Mouse (Mus musculus) intestine, embryonic 16.5 days (tissue): ENCODE measurements around the gene Babam2. TPM values are rescaled to one million over a fixed set of nuclear protein-coding genes. Genes with fewer than 3 reads are reported as not detected.

Experiments used
- ATAC-seq: fragments of 200-750 bp; cut with Nextera tagmentation; 2 replicates; pipeline ENCODE4 v1.8.0; 2017; ENCODE audit warnings: moderate TSS enrichment, moderate library complexity
- H3K27ac ChIP-seq: fragments of 300-500 bp; sonication (generic); 2 replicates; pipeline ENCODE4 v1.5.1; 2014; ENCODE audit warnings: mild to moderate bottlenecking, low read length
- H3K27me3 ChIP-seq: fragments of 300-500 bp; sonication (generic); replicated peaks from 2 replicates; pipeline ENCODE4 v1.6.1; 2014; ENCODE audit warnings: low read length, control low read depth, mixed read lengths; ENCODE audit not compliant: control insufficient read depth, insufficient read depth
- H3K36me3 ChIP-seq: fragments of 300-500 bp; sonication (generic); 2 replicates; pipeline ENCODE4 v1.6.1; 2014; ENCODE audit warnings: low read length, control low read depth; ENCODE audit not compliant: control insufficient read depth, insufficient read depth
- H3K4me1 ChIP-seq: fragments of 300-500 bp; sonication (generic); 2 replicates; pipeline ENCODE4 v1.6.1; 2014; ENCODE audit warnings: low read length, control low read depth, mixed read lengths; ENCODE audit not compliant: control insufficient read depth, insufficient read depth
- H3K4me2 ChIP-seq: fragments of 300-500 bp; sonication (generic); 2 replicates; pipeline ENCODE4 v1.6.1; 2014; ENCODE audit warnings: low read depth, low read length, control low read depth
- H3K4me3 ChIP-seq: fragments of 300-500 bp; sonication (generic); 2 replicates; pipeline ENCODE4 v1.5.1; 2014; ENCODE audit warnings: mild to moderate bottlenecking, low read length
- H3K9ac ChIP-seq: fragments of 300-500 bp; sonication (generic); 2 replicates; pipeline ENCODE4 v1.6.1; 2014; ENCODE audit warnings: low read depth, low read length
- H3K9me3 ChIP-seq: fragments of 300-500 bp; sonication (generic); 2 replicates; pipeline ENCODE4 v1.6.1; 2016; ENCODE audit warnings: low read length, control low read depth; ENCODE audit not compliant: control insufficient read depth
- WGBS: fragments of 180-500 bp; shearing (Covaris S2); extraction: QIAGEN DNeasy Blood & Tissue Kit; methylation state at CpG from one replicate; pipeline ENCODE4 v1.1.7; 2014; 5-methylcytosine and 5-hydroxymethylcytosine counted together
- polyA plus RNA-seq: library from polyadenylated mRNA; unstranded; fragments of >200 nt; fragmentation: Nextera tagmentation; extraction: Ambion mirVana; gene quantifications from 2 replicates; pipeline ENCODE4 v1.2.1, GENCODE M21; 2015

The Babam2 gene
- 63.5 and 69.0 TPM in 2 replicates for polyA plus RNA-seq

- WGBS: under 1% methylated on average over 71 of the region's 71 CpGs
- Histone ChIP-seq H3K4me1 (peaks cover 3% of the 10 kb centered on the region; the same call in 1 of the 2 replicates), H3K4me2 (peak within 1 kb of the TSS; percentile 71), H3K4me3 (peak within 1 kb of the TSS; percentile 82), H3K27ac (peak within 1 kb of the TSS; percentile 97), H3K9me3 (no peaks in the 10 kb centered on the region), H3K27me3 (no peaks in the 10 kb centered on the region), H3K36me3 (no peaks in the 10 kb centered on the region), H3K9ac (peak within 1 kb of the TSS; percentile 92)
- peak; percentile 96 for ATAC-seq
Measured at GRCm38 (mm10) chr5:31697644-31698296, at the start of gene Babam2. Gene Babam2, plus strand, starts transcription at chr5:31697684.

DNA sequence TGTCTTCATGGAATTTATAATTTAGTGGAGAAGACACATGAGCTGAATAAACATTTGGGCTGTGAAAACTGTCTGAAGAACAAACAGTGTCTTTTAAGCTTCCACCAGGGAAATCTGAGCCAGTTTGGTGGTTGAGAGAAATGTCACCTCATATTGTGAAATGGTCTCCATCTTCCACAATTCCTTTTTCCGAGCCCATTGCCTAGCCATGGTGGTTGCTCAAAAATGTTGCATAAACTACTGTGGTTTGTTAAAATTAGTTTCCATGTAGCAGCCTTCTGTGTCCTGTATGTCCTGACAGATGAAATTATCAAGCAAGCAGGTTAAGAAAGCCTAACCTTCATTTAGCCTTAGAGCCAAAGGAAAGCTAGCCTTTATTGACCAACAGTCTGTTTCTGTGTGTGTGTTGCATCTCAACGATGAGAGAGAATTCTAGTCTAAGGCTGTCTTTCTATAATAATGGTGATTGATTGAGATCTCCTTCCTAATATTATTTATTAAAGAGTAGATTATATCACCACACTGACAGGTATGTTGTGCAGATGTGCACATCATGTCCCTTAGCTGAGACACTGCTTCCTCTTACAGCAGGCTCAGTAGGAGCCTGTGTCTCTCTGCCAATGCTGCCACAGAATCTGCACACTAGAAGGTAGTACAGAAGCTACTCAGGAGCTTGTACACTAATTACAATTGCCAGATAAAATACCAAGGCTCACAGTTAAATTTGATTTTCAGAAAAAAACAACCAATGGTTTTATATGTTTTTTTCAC is 46.8 kb upstream of the Babam2 start:
- no peaks in the 10 kb centered on the region for H3K9me3 ChIP-seq
- H3K36me3 ChIP-seq: no peaks in the 10 kb centered on the region; the same call in 1 of the 2 replicates
- peaks cover 3% of the 10 kb centered on the region; the same call in 1 of the 2 replicates for H3K4me1 ChIP-seq
- 87% methylated on average over 2 of the region's 2 CpGs for WGBS
- no peak overlapping the region for H3K4me2 ChIP-seq
- H3K27ac ChIP-seq: no peak overlapping the region; the same call in 1 of the 2 replicates
- H3K4me3 ChIP-seq: no peak overlapping the region
- no peak for ATAC-seq
- H3K27me3 ChIP-seq: no peaks in the 10 kb centered on the region
- H3K9ac ChIP-seq: no peak overlapping the region

- Histone ChIP-seq H3K27ac (no peak overlapping the region), H3K4me3 (no peak overlapping the region), H3K27me3 (no peaks in the 10 kb centered on the region), H3K9me3 (no peaks in the 10 kb centered on the region), H3K9ac (no peak overlapping the region), H3K36me3 (no peaks in the 10 kb centered on the region), H3K4me2 (no peak overlapping the region), H3K4me1 (no peaks in the 10 kb centered on the region)
- ATAC-seq: no peak
- 93% methylated on average over 1 of the region's 1 CpGs for WGBS
Measured at GRCm38 (mm10) chr5:31655688-31656190, 41.7 kb upstream of the Babam2 start.

DNA sequence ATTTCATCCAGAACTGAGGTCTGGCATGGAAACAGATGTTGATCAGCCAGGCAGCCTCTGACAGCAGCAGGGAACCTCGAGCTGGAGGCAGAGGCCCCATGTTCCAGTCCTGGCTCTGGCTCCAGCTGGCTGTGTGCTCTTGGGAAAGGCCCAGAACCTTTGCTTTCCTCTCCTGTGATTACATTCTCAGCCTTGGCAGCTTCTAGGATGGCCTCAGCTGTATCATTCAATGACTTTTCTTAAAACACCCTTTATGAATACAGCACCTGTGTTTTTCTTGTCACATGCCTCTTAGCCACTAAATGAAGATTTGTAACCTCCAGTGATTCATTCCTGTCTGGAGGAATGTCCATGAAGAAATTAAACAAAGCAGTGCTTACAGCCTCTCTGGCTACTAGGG is 31.3 kb upstream of the Babam2 start:
- H3K9me3 ChIP-seq: no peaks in the 10 kb centered on the region
- peaks cover 7% of the 10 kb centered on the region for H3K4me1 ChIP-seq
- 27% methylated on average over 1 of the region's 1 CpGs for WGBS
- H3K36me3 ChIP-seq: no peaks in the 10 kb centered on the region
- H3K4me3 ChIP-seq: no peak overlapping the region
- H3K9ac ChIP-seq: no peak overlapping the region
- H3K27ac ChIP-seq: no peak overlapping the region
- ATAC-seq: no peak
- no peaks in the 10 kb centered on the region for H3K27me3 ChIP-seq
- H3K4me2 ChIP-seq: no peak overlapping the region

GRCm38 (mm10) chr5:31668325-31668968 is 29.0 kb upstream of the Babam2 start:
- no peaks in the 10 kb centered on the region for H3K36me3 ChIP-seq
- H3K27ac ChIP-seq: no peak overlapping the region
- no peak overlapping the region for H3K4me2 ChIP-seq
- no peak for ATAC-seq
- H3K9ac ChIP-seq: no peak overlapping the region
- no peak overlapping the region for H3K4me3 ChIP-seq
- H3K27me3 ChIP-seq: no peaks in the 10 kb centered on the region
- H3K9me3 ChIP-seq: no peaks in the 10 kb centered on the region
- 87% methylated on average over 13 of the region's 13 CpGs for WGBS
- H3K4me1 ChIP-seq: peaks cover 7% of the 10 kb centered on the region

DNA sequence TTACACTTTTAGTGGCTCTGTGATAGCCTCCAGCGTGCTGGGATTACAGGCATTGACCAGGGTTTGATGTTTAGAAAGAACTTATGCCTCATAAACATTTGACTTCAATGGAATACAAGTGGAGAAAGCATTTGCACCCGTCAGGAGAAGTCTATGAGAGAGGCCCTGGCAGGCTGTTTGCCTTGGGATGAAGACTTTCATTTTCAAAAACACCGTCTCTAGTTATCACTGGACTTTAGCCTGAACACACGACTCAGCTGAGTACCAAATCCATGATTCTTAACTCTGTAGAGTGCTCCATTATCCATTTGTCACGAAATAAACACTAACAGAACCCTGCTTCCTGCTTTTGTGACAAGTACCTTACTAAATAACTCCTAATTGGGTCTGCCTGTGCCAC is 27.5 kb upstream of the Babam2 start:
- WGBS: 41% methylated on average over 5 of the region's 5 CpGs

DNA sequence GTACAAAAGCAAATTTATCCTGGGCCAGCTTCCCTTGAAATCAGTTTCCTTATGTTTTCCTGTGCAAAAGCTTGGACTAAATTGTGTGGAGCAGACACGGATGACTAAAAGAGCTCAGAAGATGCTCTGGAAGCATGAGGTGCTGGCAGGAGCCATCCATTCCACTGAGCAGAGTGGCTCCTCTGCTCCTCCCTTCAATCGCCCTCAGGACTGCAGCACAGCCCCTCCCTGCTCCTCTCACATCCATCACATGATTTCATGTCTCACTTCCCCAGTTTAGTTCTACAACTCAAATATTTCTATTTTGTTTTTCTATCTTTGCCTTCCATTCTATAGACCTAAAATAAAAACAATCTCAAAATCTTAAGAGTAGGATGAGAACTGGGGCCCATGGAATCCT is 26.3 kb upstream of the Babam2 start:
- Histone ChIP-seq H3K36me3 (no peaks in the 10 kb centered on the region), H3K9ac (no peak overlapping the region), H3K4me3 (no peak overlapping the region), H3K4me1 (peaks cover 7% of the 10 kb centered on the region), H3K27me3 (no peaks in the 10 kb centered on the region), H3K4me2 (no peak overlapping the region), H3K27ac (no peak overlapping the region), H3K9me3 (no peaks in the 10 kb centered on the region)
- 68% methylated on average over 2 of the region's 2 CpGs for WGBS
- ATAC-seq: no peak

More for the DNA sequence above, 27.5 kb upstream of the Babam2 start:
- Histone ChIP-seq H3K27ac (no peak overlapping the region), H3K36me3 (no peaks in the 10 kb centered on the region), H3K27me3 (no peaks in the 10 kb centered on the region), H3K9ac (0 out of 2 replicates have a peak overlapping the region, but pooled peaks have one; percentile 5), H3K4me1 (peaks cover 7% of the 10 kb centered on the region), H3K9me3 (no peaks in the 10 kb centered on the region), H3K4me2 (no peak overlapping the region), H3K4me3 (no peak overlapping the region)
- ATAC-seq: peak; percentile 69

DNA sequence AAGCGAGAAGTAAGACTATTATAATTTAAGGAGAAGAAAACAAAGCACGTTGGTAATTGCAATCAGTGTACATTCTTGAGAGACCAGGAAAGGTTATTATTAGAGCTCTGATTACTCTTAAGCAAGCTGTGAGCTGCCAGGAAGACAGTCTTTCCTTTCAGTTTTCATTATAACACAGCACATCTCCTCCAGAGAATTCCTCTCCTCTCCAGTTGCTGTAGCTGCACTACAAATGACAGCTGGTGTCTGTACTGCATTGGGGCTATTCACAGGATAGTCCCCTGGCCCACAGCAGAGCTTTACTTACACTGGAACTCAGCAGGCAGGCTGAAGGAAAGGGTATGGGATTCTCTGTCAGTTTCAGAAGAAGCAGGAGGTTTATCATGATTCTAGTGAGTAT is 24.1 kb upstream of the Babam2 start:
- no peaks in the 10 kb centered on the region for H3K27me3 ChIP-seq
- WGBS: 72% methylated on average over 2 of the region's 2 CpGs
- no peak overlapping the region for H3K4me2 ChIP-seq
- peaks cover 7% of the 10 kb centered on the region for H3K4me1 ChIP-seq
- no peak overlapping the region for H3K9ac ChIP-seq
- H3K4me3 ChIP-seq: no peak overlapping the region
- H3K27ac ChIP-seq: no peak overlapping the region
- no peaks in the 10 kb centered on the region for H3K9me3 ChIP-seq
- no peak for ATAC-seq
- H3K36me3 ChIP-seq: no peaks in the 10 kb centered on the region

DNA sequence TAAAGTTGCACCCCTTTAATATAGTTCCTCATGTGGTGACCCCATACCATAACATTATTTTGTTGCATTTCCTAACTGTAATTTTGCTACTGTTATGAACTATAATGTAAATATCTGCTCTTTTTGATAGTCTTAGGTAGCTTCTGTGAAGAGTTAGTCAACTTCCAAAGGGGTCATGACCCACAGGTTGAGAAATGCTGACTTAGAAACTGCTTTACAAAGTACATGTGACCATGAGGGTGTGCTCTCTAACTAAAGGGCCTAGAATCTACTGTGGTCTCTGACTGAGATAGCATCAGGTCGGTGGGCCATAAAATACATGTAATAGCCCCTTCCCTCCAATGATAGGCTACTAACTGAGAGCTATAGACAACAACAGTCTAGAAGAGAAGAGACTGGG is 19.5 kb upstream of the Babam2 start:
- H3K9ac ChIP-seq: no peak overlapping the region
- no peak for ATAC-seq
- H3K27me3 ChIP-seq: no peaks in the 10 kb centered on the region
- H3K9me3 ChIP-seq: no peaks in the 10 kb centered on the region
- H3K27ac ChIP-seq: no peak overlapping the region
- H3K4me2 ChIP-seq: no peak overlapping the region
- no peaks in the 10 kb centered on the region for H3K36me3 ChIP-seq
- H3K4me1 ChIP-seq: no peaks in the 10 kb centered on the region
- WGBS: 34% methylated on average over 1 of the region's 1 CpGs
- H3K4me3 ChIP-seq: no peak overlapping the region
